Mouse (Mus musculus) megakaryocyte, embryonic 14.5 days (primary cell): Measurements from ENCODE around the gene C330007P06Rik.

Source experiments
- FLI1 ChIP-seq: IDR thresholded peaks from 2 replicates; pipeline ENCODE4 v1.6.1; 2012; ENCODE audit warnings: low read length, inconsistent platforms, mixed read lengths
- GATA1 ChIP-seq: IDR thresholded peaks from 3 replicates; pipeline ENCODE4 v1.6.1; 2012; ENCODE audit warnings: mixed read lengths, low read length, inconsistent platforms, borderline replicate concordance

DNA sequence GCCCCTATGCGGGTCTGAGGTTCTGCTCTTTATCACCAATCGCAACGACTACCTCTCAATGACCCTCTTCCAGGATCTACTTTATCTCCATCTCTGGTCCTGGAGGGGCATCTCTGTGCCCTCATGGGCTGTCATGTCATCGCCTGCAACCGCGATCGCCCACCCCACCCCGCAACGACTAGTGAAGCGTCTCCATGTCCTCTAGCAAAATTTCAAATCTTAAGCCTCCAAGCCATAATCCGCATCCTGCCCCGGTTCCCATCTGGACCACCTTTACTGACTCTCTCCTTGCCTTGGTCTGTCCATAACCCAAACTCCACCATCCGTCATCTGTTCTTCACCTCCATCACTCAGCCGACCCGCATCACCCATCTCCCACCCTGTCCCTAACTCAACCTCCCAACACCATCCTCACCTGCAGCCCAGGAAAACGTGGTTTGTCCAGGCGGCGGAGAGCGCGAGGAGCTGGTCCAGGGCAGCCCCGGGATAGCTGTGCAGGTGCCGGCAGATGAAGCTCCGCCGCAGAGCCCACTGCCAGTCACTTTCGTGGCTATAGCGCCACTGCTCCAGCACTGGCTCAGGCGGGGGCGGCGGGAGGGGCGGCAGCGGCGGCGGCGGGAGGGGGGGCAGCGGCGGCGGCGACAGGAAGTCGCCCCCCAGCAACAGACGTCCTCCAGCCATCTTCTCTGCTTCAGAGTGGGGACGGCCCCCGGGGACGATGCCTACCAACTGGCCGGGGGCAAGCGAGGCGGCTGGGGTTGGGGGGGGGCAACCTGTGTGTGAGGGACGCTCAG lies 28.6 kb upstream of the C330007P06Rik start, which contains the start of gene Nkrf:
- TF ChIP-seq GATA1 (no peak), FLI1 (no peak)
